22 mouse cellular contexts compared by ENCODE assay signal in the genomic region with DNA sequence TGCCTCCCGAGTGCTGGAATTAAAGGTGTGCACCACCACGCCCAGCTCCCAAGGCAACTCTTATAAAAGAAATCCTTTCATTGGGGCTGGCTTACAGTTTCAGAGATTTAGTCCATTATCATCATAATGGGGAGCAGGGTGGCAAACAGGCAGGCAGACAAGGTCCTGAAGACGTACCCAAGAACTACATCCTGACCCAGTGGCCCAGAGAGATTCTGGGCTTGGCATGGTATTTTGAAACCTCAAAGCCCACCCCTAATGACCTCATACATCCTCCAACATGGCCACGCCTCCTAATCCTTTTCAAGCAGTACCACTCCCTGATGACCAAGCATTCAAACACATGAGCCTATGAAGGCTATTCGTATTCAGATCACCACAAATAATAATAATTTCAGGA.
A peak's percentile ranks its signal among the peaks of the same experiment; 100 is the strongest.
DNase-seq lines count a peak whose midpoint lies in the region; ATAC-seq and TF ChIP-seq lines count a peak whose summit lies in the region.
"Had no signal": no experiment of that assay in that cellular context is flagged by ENCODE, and none has a peak within 500 bp of the region (broad histone marks: within the 10 kb centered on the region; RNA-seq: fewer than 3 reads in every experiment).

No protein-coding gene starts in this region.

- H3K36me3 ChIP-seq in E14TG2a.4 (ENCODE audit: insufficient read depth, low read length) = no peaks in the 10 kb centered on the region
- no peaks in the 10 kb centered on the region for H3K36me3 ChIP-seq in heart, embryonic 10.5 days
- H3K36me3 ChIP-seq in heart, embryonic 11.5 days (ENCODE audit: control insufficient read depth, insufficient read depth, low read length) = no peaks in the 10 kb centered on the region
- H3K36me3 ChIP-seq: embryonic facial prominence, embryonic 10.5 days; embryonic facial prominence, embryonic 12.5 days; forebrain, embryonic 15.5 days; G1E had no signal

- peak overlapping the region; percentile 67; the same call in 1 of the 2 replicates for H3K4me3 ChIP-seq in E14TG2a.4 (replicated peaks; ENCODE audit: low read length)
- H3K4me3 ChIP-seq in heart, embryonic 10.5 days = no peak overlapping the region
- no peak overlapping the region for H3K4me3 ChIP-seq in heart, embryonic 11.5 days (ENCODE audit: low read depth, low read length)
- H3K4me3 ChIP-seq: embryonic facial prominence, embryonic 10.5 days; embryonic facial prominence, embryonic 12.5 days; forebrain, embryonic 13.5 days; forebrain, embryonic 15.5 days had no signal

- WGBS in heart, embryonic 10.5 days = 88% methylated on average over 5 of the region's 5 CpGs
- 81% methylated on average over 5 of the region's 5 CpGs for WGBS in heart, embryonic 11.5 days (ENCODE audit: insufficient replicate concordance)

- H3K27ac ChIP-seq in heart, embryonic 10.5 days = no peak overlapping the region
- no peak overlapping the region for H3K27ac ChIP-seq in heart, embryonic 11.5 days (ENCODE audit: low read depth, low read length)
- H3K27ac ChIP-seq: embryonic facial prominence, embryonic 10.5 days; embryonic facial prominence, embryonic 12.5 days; forebrain, embryonic 13.5 days; forebrain, embryonic 15.5 days had no signal

- H3K9ac ChIP-seq in heart, embryonic 11.5 days (ENCODE audit: low read depth, low read length) = no peak overlapping the region
- H3K9ac ChIP-seq: embryonic facial prominence, embryonic 12.5 days; forebrain, embryonic 13.5 days; forebrain, embryonic 15.5 days; forebrain, postnatal 0 days had no signal

- TF ChIP-seq CTCF in E14TG2a.4 (conservative IDR thresholded peaks at IDR 0.05; ENCODE audit: low read length) = no peak

- H3K4me2 ChIP-seq in heart, embryonic 11.5 days = no peak overlapping the region
- H3K4me2 ChIP-seq: embryonic facial prominence, embryonic 12.5 days; forebrain, embryonic 13.5 days; forebrain, embryonic 15.5 days had no signal

- no peak for ATAC-seq in heart, embryonic 11.5 days (replicated peaks; ENCODE audit: insufficient number of reproducible peaks, low FRiP score, low TSS enrichment)
- ATAC-seq: CD4-positive, CD25-positive, alpha-beta regulatory T cell, adult 4 months; forebrain, embryonic 13.5 days; forebrain, embryonic 15.5 days; forebrain, postnatal 0 days had no signal

- peaks cover 54% of the 10 kb centered on the region for H3K4me1 ChIP-seq in E14TG2a.4 (replicated peaks; ENCODE audit: low read depth, low read length)
- H3K4me1 ChIP-seq in heart, embryonic 10.5 days = peaks cover 28% of the 10 kb centered on the region
- H3K4me1 ChIP-seq in heart, embryonic 11.5 days (ENCODE audit: control insufficient read depth, insufficient read depth, low read length) = no peaks in the 10 kb centered on the region

- no peaks in the 10 kb centered on the region for H3K27me3 ChIP-seq in E14TG2a.4 (ENCODE audit: insufficient read depth, low read length)
- peaks cover 58% of the 10 kb centered on the region for H3K27me3 ChIP-seq in heart, embryonic 10.5 days (ENCODE audit: insufficient read depth, poor library complexity, severe bottlenecking)
- peaks cover 25% of the 10 kb centered on the region for H3K27me3 ChIP-seq in heart, embryonic 11.5 days (ENCODE audit: control insufficient read depth, insufficient read depth, low read length)
- H3K27me3 ChIP-seq: forebrain, embryonic 15.5 days had no signal

- peak; percentile 93 for DNase-seq in ES-CJ7 (ENCODE audit: low read depth, low spot score)
- DNase-seq in R1 (ENCODE audit: low read depth, low spot score) = peak; percentile 96
- DNase-seq in heart, embryonic 10.5 days (ENCODE audit: low spot score) = no peak
- DNase-seq in heart, adult 8-10 months (ENCODE audit: low spot score) = no peak
- DNase-seq: adrenal gland, adult 2 months; adrenal gland, postnatal 10 days; adrenal gland, postnatal 25 days; B cell, adult 2 months; cerebellum, adult 11-12 months; cerebellum, adult 2 months; cerebellum, adult 9-10 months; cerebellum, postnatal 10 days; cerebellum, postnatal 25 days; forebrain, postnatal 0 days had no signal

- peaks cover 32% of the 10 kb centered on the region for H3K9me3 ChIP-seq in E14TG2a.4 (ENCODE audit: low read length)
- 0 out of 2 replicates have a peak, but pooled peaks cover under 1% of the 10 kb centered on the region for H3K9me3 ChIP-seq in heart, embryonic 10.5 days
- H3K9me3 ChIP-seq in heart, embryonic 11.5 days (replicated peaks; ENCODE audit: control insufficient read depth, low read length) = no peaks in the 10 kb centered on the region; the same call in 1 of the 2 replicates

Comparison
In these comparisons a context has a peak if more than half of its experiments do, and no peak if none do; other contexts are left out.
1. DNase-seq: peak in ES-CJ7 (single experiment) and R1 (single experiment); none in heart, embryonic 10.5 days (single experiment) and heart, adult 8-10 months (single experiment).